Mouse (Mus musculus) testis, adult 2 months (tissue): ENCODE measurements around the gene Rhbdf1. TPM values are rescaled to one million over a fixed set of nuclear protein-coding genes. Genes with fewer than 3 reads are reported as not detected.

Experiments
- H3K27ac ChIP-seq: fragments of 200-500 bp; 2 replicates; pipeline ENCODE4 v1.5.1; 2012; ENCODE audit warnings: low read depth, low read length; ENCODE audit not compliant: control insufficient read depth, insufficient read depth
- H3K27me3 ChIP-seq: fragments of 200-500 bp; 2 replicates; pipeline ENCODE4 v1.6.1; 2012; ENCODE audit warnings: mild to moderate bottlenecking, low read length, moderate library complexity; ENCODE audit not compliant: control insufficient read depth, insufficient read depth
- H3K36me3 ChIP-seq: fragments of 200-500 bp; 2 replicates; pipeline ENCODE4 v1.6.1; 2012; ENCODE audit warnings: mild to moderate bottlenecking, low read length; ENCODE audit not compliant: control insufficient read depth, insufficient read depth
- H3K4me1 ChIP-seq: fragments of 200-500 bp; 2 replicates; pipeline ENCODE4 v1.6.1; 2012; ENCODE audit warnings: low read length; ENCODE audit not compliant: control insufficient read depth, insufficient read depth
- H3K4me3 ChIP-seq: fragments of 200-500 bp; 2 replicates; pipeline ENCODE4 v1.5.1; 2012; ENCODE audit warnings: low read depth, mild to moderate bottlenecking, low read length, moderate library complexity, mixed read lengths; ENCODE audit not compliant: control insufficient read depth
- CTCF ChIP-seq: fragments of 200-500 bp; IDR thresholded peaks from 2 replicates; pipeline ENCODE4 v1.5.1; 2012; ENCODE audit warnings: low read depth, mild to moderate bottlenecking, inconsistent platforms, low read length, moderate library complexity; ENCODE audit not compliant: control insufficient read depth, insufficient read depth, insufficient replicate concordance
- POLR2A ChIP-seq: fragments of 200-500 bp; IDR thresholded peaks from 2 replicates; pipeline ENCODE4 v1.6.1; 2012; ENCODE audit warnings: low read depth, mild to moderate bottlenecking, inconsistent platforms, low read length, moderate library complexity; ENCODE audit not compliant: control insufficient read depth
- polyA plus RNA-seq: library from polyadenylated mRNA; depleted of rRNA; stranded (reverse); fragments of >200 nt; gene quantifications from 2 replicates; pipeline ENCODE4 v1.2.3, GENCODE M21; 2012

Gene Rhbdf1
- polyA plus RNA-seq, 1 experiment, result 9.5 TPM

- Histone ChIP-seq H3K36me3 (no peaks in the 10 kb centered on the region), H3K27me3 (no peaks in the 10 kb centered on the region), H3K4me3 (no peak overlapping the region), H3K4me1 (peaks cover 6% of the 10 kb centered on the region), H3K27ac (no peak overlapping the region)
- no peak for TF ChIP-seq POLR2A
- TF ChIP-seq CTCF, result no peak
These were observed 33.2 kb downstream of the Rhbdf1 start for GRCm38 (mm10) chr11:32188881-32189280.

GRCm38 (mm10) chr11:32187256-32187655 is 34.8 kb downstream of the Rhbdf1 start:
- TF ChIP-seq CTCF, result no peak
- TF ChIP-seq POLR2A, result no peak

GRCm38 (mm10) chr11:32186031-32186430 is 36.1 kb downstream of the Rhbdf1 start:
- no peaks in the 10 kb centered on the region for H3K27me3 ChIP-seq
- H3K4me3 ChIP-seq, result no peak overlapping the region
- H3K36me3 ChIP-seq, result no peaks in the 10 kb centered on the region
- no peak overlapping the region for H3K27ac ChIP-seq
- H3K4me1 ChIP-seq, result peaks cover 6% of the 10 kb centered on the region
- TF ChIP-seq POLR2A (no peak), CTCF (no peak)

More at GRCm38 (mm10) chr11:32187256-32187655, 34.8 kb downstream of the Rhbdf1 start:
- Histone ChIP-seq H3K36me3 (no peaks in the 10 kb centered on the region), H3K4me3 (no peak overlapping the region), H3K27me3 (no peaks in the 10 kb centered on the region), H3K27ac (no peak overlapping the region), H3K4me1 (peaks cover 6% of the 10 kb centered on the region)

- H3K36me3 ChIP-seq, result no peaks in the 10 kb centered on the region
- H3K4me3 ChIP-seq, result no peak overlapping the region
- no peak overlapping the region for H3K27ac ChIP-seq
- TF ChIP-seq POLR2A (no peak), CTCF (no peak)
- no peaks in the 10 kb centered on the region for H3K27me3 ChIP-seq
- H3K4me1 ChIP-seq, result peaks cover 5% of the 10 kb centered on the region
These were observed 37.6 kb downstream of the Rhbdf1 start for GRCm38 (mm10) chr11:32184469-32184868.

- TF ChIP-seq POLR2A (no peak), CTCF (peak; percentile 88)
- Histone ChIP-seq H3K27ac (no peak overlapping the region), H3K4me3 (no peak overlapping the region), H3K4me1 (no peaks in the 10 kb centered on the region), H3K36me3 (no peaks in the 10 kb centered on the region), H3K27me3 (no peaks in the 10 kb centered on the region)
These were observed 39.9 kb downstream of the Rhbdf1 start for GRCm38 (mm10) chr11:32181973-32182868.

- no peak overlapping the region for H3K4me3 ChIP-seq
- no peaks in the 10 kb centered on the region for H3K27me3 ChIP-seq
- H3K4me1 ChIP-seq, result no peaks in the 10 kb centered on the region
- TF ChIP-seq POLR2A (no peak), CTCF (no peak)
- H3K36me3 ChIP-seq, result no peaks in the 10 kb centered on the region
- H3K27ac ChIP-seq, result no peak overlapping the region
These were observed 40.9 kb downstream of the Rhbdf1 start for GRCm38 (mm10) chr11:32181246-32181645.

GRCm38 (mm10) chr11:32178506-32178905 is 43.6 kb downstream of the Rhbdf1 start:
- no peak overlapping the region for H3K4me3 ChIP-seq
- no peaks in the 10 kb centered on the region for H3K27me3 ChIP-seq
- H3K27ac ChIP-seq, result no peak overlapping the region
- H3K4me1 ChIP-seq, result no peaks in the 10 kb centered on the region
- H3K36me3 ChIP-seq, result no peaks in the 10 kb centered on the region
- no peak for TF ChIP-seq CTCF
- TF ChIP-seq POLR2A, result no peak

- Histone ChIP-seq H3K4me3 (no peak overlapping the region), H3K4me1 (peaks cover 1% of the 10 kb centered on the region; the same call in 1 of the 2 replicates), H3K27me3 (no peaks in the 10 kb centered on the region), H3K27ac (no peak overlapping the region), H3K36me3 (no peaks in the 10 kb centered on the region)
- no peak for TF ChIP-seq POLR2A
- no peak for TF ChIP-seq CTCF
These were observed 55.4 kb downstream of the Rhbdf1 start for GRCm38 (mm10) chr11:32166683-32167082.
